Mouse (Mus musculus) bone marrow, adult 2 months (tissue): ENCODE data around the gene Zcrb1.

Experiments used
- CTCF ChIP-seq: fragments of 200-500 bp; IDR thresholded peaks from 2 replicates; pipeline ENCODE4 v1.5.1; 2011; ENCODE audit warnings: low read length, control low read depth; ENCODE audit not compliant: control insufficient read depth, insufficient read depth
- POLR2A ChIP-seq: fragments of 200-500 bp; IDR thresholded peaks from 2 replicates; pipeline ENCODE4 v1.6.1; 2011; ENCODE audit warnings: low read depth, mild to moderate bottlenecking, control low read depth, low read length, borderline replicate concordance; ENCODE audit not compliant: control insufficient read depth

GRCm38 (mm10) chr15:93397269-93397668 is 865 bp downstream of the Zcrb1 start:
- TF ChIP-seq CTCF: no peak
- no peak for TF ChIP-seq POLR2A
